Mouse (Mus musculus) gastrocnemius, postnatal 25 days (tissue): ENCODE results near the gene Aplp2. TPM values are rescaled to one million over a fixed set of nuclear protein-coding genes. Genes with fewer than 3 reads are reported as not detected.

Experiments
- DNase-seq: peaks from one replicate; pipeline ENCODE4 v3.0.0; 2022
- long read RNA-seq, 2 experiments: library from polyadenylated mRNA; stranded (forward); transcript quantifications; one replicate each; pipeline ENCODE4 v2.0.0; 2021
- total RNA-seq, 2 experiments: library from RNA; stranded (reverse); gene quantifications; 1 replicate in 1 of 2; 2 replicates in 1 of 2; pipeline ENCODE4 v1.2.3; 2021

Aplp2 gene
- total RNA-seq, result 100 to 1,000 TPM; 105 to 124 TPM
- long read RNA-seq, experiment 1, transcript Aplp2-209 (16 exons, 3,462 nt), result minor isoform, 7 of 61 reads
- long read RNA-seq, experiment 1, transcript Aplp2-201 (17 exons, 3,634 nt), result major isoform, 18 of 61 reads
- long read RNA-seq, experiment 1, partial matches to known transcripts, result 7 of 61 reads
- long read RNA-seq, experiment 1, other reads (novel, unspliced or antisense), result 28 of 61 reads
- long read RNA-seq, experiment 2, transcript Aplp2-201 (17 exons, 3,634 nt), result major isoform, 64 of 121 reads
- long read RNA-seq, experiment 2, transcript Aplp2-209 (16 exons, 3,462 nt), result minor isoform, 15 of 121 reads
- long read RNA-seq, experiment 2, partial matches to known transcripts, result 11 of 121 reads
- long read RNA-seq, experiment 2, other reads (novel, unspliced or antisense), result 29 of 121 reads

DNA sequence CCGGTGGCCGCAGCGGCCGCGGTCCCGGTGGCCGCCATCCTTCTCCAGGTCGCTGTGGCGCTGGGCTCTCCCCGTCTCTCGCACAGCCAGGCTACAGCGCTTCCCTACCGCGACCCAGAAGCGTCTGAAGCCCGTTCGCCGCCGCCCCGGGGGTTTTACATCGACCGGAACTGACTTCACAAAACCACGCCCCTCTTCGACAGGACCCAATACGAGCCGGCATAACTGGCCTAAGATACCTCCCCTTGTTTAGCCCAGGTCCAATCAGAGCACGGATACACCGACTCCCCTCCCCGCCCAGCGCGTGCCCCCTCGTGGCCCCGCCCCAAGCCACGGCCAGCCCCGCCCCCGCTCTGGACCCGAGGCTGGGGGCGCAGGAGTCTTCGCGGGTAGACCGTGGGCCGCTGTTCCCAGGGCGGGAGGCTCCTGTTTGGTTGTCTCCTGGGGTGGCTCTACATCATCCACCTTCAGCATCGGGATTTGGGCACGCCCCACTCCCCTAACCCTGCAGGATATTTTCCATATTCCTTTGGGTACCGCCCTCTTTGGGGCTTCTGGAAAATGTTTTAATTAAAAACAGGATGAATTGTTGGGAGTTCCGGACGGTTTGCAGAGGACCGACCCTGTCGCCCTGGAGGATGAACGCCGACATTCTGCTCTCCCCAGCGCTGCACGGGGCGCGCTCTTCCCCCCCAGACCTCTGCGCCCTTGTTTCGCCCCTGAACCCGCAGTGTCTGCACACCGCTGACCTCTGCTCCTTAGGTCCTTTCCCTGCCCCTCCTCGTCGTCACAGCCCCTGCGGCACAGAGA lies at the start of gene Aplp2:
Gene Aplp2, minus strand, starts transcription at position 126 of the 810 bp plus-strand sequence.
- DNase-seq, result peak; percentile 98

DNA sequence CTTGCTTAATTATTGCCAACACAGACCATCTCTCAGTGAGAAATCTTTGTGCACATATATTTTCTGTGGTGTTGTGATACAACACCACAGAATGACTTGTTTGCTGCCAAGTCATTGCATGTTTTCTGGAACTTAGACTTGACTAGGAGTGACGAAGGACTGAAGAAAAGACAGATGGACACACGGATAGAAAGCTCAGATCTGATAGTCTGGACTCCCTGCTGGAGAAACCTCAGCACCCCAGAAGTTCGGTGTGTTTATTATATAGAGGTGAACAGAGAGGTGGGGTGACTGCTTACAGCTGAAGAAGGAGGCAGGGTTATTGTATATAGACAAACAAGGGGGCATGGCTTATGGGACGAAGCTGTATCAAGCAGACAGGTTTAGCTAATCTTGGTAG lies 48.6 kb upstream of the Aplp2 start:
- no peak for DNase-seq

- no peak for DNase-seq
Observed at GRCm38 (mm10) chr9:31258237-31258636, 46.6 kb upstream of the Aplp2 start.

DNA sequence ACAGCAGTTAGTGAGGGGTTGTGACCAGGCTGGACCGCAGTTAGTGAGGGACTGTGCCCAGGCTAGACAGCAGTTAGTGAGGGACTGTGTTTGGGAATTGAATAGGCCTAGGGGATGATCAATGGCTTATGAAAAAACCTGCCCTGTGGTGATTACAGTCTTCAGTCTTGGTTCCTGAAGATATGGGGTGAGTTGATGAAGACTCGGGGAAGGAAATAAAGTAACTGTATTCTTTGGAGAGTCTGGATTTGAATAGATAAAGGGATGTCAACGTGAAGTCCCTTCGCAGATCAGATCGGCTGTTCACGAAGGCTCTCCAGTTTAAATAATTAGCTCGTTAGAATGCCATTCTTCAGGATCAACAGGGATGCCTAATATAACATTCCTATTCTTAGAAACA lies 44.3 kb upstream of the Aplp2 start:
- no peak for DNase-seq

GRCm38 (mm10) chr9:31254697-31255004 lies 43.0 kb upstream of the Aplp2 start:
- no peak for DNase-seq

- DNase-seq, result no peak
Observed at GRCm38 (mm10) chr9:31253866-31254696, 42.5 kb upstream of the Aplp2 start.

DNA sequence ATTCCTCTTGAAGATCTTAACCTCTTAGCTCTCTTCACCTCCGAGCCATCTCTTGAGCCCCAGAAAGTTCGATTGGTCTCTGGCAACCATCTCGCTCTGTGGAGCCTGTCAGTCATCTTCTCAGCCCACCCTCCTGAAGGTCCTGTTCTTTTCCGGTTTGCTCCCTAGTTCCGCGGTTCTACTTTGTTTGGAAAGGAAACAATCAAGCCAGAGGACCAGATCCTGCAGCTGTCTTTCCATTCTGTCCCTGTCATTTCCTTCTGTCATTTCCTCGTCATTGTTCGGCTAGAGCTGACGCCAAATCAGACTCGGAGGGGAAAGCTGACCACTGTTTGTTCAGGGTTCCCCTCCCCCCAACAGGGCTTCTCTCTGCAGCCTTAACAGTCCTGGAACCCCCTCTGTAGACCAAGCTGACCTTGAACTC lies 41.7 kb upstream of the Aplp2 start:
- DNase-seq, result peak; percentile 34

- peak; percentile 29 for DNase-seq
Observed at GRCm38 (mm10) chr9:31252182-31252799, 40.7 kb upstream of the Aplp2 start.

GRCm38 (mm10) chr9:31247447-31248220 lies 36.0 kb upstream of the Aplp2 start:
- no peak for DNase-seq

GRCm38 (mm10) chr9:31246421-31246820 lies 34.8 kb upstream of the Aplp2 start:
- DNase-seq, result no peak

- no peak for DNase-seq
Observed at GRCm38 (mm10) chr9:31245006-31245405, 33.4 kb upstream of the Aplp2 start.

DNA sequence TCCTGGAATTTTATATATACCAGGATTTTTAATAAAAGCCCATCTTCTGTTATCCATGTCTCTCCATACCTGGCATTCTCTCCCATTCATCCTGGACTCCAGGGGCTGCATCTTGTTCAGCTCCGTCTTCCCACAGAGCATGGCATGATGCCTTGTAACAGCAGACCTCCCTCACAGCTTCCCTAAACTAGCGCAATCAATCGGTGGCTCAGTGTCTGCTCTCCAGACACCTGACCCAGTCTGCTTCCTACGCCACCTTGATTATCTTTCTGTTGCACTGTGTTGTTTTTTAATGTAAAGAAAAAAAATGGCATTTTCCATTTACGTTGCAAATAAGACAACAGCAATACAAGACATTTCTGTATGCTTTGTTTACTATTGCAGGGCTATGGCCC lies 32.3 kb upstream of the Aplp2 start:
- DNase-seq, result no peak

GRCm38 (mm10) chr9:31243306-31243938 lies 31.8 kb upstream of the Aplp2 start:
- no peak for DNase-seq

DNA sequence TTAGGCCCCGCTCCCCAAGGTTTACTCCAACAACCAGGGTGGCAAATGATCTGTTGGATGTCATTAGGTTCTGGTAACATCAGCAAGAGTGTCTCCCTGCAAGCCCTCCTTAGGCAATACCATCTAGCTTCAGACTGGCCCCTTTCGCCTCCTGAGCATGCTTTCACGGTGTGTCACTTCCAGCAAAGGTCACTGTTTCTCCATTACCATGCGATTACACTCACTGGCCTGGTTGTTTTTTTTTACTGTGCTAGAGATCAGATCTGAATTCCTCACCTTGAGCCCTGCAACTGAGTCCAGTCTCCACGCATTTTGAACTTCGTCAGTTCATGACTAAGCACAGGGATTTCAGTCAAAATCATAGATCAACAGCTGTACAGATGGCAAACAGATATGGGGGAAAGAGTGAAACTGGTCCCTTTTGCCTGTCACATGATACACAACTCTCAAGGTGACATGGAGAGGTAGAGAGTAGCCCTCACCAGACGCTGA lies 29.6 kb upstream of the Aplp2 start:
- DNase-seq, result no peak

DNA sequence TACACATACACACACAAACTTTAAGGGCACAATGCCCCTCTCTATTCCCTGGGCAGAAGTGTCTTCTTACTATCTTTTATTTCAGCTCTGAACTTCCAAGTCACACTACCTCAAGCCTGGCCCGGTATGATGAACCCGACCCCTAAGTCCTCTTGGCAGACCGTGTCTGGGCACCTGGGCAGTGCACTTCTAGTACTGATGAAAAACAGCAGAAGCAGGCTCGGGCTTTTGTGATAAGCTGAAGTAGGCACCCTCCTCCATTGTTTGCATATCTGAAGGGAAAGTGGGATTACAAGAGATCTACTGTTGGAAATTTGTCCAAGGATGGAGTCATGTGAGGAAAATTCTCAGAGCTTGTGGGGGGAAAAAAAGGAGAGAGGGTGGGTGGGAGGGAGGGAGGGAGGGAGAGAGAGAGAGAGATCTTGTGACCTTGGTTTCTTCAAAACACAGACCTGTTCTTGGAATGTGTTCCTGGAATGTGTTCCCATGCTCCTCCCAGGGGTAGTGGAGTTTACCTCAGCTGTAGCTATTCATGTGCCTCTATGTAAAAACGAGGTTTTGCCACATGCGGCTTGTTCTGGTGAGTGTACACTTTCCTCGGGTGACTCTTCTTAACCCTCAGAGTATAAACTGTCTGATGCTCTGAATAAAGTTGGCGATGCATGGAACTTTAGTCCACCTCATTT lies 29.1 kb upstream of the Aplp2 start:
- DNase-seq, result no peak

DNA sequence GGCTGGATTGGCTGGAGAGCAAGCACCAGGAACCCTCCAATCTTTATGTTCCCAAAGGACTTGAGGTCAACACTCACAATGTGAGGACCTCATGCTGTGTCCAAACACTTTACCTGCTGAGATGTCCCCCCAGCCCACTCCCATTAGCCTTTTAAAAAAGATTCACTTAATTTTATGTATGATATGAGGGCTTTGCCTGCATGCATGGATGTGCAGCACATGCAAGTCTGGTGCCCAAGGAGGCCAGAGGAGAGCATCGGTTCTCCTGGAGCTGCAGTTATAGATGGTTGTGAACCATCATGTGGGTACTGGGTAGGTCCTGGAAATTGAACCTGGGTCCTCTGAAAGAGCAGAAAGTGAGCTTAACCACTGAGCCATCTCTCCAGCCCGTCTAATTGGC lies 27.9 kb upstream of the Aplp2 start:
- DNase-seq, result no peak

DNA sequence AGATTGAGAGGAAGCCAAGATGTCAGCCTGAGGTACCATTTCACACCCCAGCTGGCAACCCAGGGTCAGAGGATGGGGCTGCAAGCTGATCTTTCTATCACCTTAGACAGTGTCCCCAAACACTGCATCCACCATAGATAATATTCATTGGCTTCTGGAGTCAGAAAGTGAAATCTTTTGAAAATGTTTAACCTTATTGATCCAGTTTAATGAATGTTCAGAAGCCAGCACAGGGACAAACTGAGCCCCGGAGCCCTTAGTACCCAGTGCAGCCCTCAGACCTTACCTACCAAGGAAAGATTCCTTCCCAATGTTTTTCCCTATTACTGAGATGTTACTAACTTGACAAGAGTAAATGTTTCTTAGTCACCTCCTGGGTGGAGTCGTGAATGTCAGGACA lies 26.9 kb upstream of the Aplp2 start:
- no peak for DNase-seq

GRCm38 (mm10) chr9:31236079-31236478 lies 24.5 kb upstream of the Aplp2 start:
- DNase-seq, result no peak

GRCm38 (mm10) chr9:31235489-31235888 lies 23.9 kb upstream of the Aplp2 start:
- no peak for DNase-seq

- DNase-seq, result no peak
Observed at GRCm38 (mm10) chr9:31235030-31235429, 23.4 kb upstream of the Aplp2 start.
